Mouse (Mus musculus): ENCODE measurements around the gene Fbxl8.

The Fbxl8 gene

GRCm38 (mm10) chr8:105258911-105259720 is 5.3 kb upstream of the Fbxl8 start:
- DNase-seq: peak; percentile 26

DNA sequence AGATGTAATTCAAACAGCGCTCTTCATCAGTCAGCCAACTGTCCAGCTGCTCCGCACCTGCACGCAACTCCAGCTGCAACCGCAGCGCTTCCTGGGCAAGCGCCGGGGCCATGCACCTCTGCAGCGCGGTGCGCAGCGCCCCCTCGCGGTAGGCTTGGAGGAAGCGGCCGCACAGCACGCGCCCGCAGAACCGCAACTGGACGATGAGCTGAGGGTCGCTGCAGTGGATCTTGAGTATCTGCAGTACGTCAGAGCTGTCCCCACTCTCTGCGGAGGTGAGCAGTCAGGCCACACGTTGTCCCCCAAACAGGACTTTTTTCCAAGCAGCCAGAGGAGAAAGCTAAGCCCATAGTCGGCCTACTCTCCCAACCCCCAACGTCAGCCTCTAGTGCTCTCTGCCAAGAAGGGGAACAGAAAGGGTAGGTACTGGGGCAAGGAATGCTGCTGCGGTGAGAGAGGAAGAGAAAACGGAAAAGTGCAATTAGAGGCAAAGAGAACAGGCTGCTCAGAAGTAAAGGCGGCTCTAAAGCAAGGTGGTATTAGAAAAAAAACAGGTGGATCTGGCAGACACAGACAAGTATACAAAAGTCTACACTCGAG is 4.6 kb upstream of the Fbxl8 start:
- peak; percentile 75 for DNase-seq

DNA sequence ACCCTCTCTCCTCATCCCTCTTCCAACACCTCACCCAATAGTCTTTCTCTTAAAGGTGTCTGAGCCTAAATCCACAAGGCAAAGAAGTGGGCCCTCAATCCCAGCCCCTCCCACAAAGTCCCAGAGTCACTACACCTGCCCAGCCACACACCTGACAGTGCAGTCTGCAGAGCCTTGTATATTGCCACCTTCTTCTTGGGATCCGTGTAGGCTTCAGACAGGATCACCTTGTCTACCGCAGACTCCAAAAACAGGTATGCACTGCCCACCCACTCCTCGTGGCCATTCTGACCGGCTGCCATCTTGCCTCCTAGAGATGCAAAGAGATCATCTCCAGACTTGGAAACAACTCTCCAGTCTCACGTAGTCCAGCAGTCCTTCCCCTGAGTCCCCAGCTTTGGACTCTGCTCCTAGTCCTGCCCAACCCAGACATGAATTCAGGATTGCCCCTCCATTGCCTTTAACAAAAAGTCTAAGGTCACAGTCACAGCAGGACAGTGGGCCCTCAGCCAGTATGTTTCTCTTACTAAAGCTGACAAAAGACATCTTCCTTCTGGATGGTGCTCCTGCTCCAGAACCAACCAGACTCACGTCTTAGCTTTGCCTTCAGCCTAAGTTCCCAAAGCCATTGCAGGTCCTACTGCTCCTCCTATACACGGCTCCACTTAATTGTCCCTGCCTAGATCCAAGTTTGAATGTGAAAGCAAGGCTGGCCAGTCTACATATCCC is 3.9 kb upstream of the Fbxl8 start:
- peak; percentile 15 for DNase-seq

DNA sequence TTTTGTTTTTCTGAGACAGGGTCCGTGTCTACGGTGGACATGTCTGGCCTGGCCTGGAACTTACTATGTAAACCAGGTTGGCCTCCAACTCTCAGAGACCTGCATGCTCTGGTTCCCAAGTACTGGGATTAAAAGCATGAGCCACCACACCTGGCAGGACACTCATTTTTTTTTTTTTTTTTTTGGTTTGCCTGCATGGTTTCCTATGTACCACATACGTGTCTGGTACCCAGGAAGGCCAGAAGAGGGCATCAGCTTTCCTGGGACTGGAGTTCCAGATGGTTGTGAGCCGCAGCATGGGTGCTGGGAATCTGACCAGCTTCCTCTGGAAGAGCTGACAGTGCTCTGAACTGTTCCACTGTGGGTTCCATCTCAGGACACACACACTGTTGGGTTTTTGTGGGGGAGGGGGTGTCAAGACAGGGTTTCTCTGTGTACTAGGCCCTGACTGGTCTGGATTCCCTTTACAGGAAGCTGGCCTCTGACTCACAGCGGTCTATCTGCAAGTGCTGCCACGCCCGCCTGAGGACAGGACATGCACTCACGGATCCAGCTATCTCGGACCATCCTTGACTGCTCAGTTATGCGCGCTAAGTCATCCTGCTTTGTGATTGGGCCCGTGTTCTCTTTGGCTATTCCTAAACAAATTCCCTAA is 3.0 kb upstream of the Fbxl8 start:
- DNase-seq: no peak

DNA sequence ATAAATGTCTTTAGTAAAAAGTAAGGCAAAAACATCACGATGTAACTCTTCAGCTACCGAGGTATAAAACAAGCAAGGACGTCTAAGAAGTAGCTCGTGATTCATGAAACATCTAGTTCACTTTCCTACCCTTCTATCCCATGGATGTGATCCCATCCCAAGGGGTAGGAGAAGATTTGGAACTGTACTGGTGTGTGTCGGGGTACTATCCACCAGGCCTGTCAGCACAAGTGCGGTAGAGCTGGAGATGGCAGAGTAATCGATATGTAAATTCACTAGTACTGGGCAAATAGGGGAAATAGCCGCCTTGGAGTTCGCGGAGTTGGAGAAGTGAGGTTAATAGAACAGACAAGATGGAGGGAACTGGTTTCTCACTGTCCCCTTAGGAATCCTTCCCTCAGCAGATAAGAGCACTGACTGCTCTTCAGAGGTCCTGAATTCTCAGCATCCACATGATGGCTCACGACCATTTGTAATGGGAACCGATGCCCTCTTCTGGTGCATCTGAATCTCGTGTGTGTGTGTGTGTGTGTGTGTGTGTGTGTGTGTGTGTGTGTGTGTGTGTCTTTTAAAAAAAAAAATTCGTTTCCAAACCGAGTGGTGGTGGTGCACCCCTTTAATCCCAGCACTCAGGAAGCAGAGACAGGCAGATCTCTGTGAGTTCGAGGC is 1.1 kb upstream of the Fbxl8 start:
- DNase-seq: no peak

DNA sequence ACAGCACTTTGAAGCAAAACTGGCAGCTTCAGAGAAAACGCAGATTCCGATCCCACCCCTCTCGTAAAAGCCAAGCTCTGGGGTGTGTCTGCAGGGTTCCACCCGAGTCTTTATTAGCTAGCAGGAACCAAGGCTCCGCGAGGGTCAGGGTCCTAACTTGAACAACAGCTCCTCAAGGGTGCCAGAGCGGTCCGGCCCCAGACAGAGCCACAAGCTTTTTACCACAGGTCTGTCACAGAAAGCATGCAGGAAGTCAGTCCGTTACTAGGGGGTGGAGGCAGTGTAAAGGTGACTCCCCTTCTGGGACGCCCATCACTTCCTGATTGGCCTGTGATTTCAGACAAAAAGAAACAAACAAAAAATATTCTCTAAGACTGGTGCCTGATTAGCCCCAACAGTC is 680 bp downstream of the Fbxl8 start:
- DNase-seq: peak; percentile 13

GRCm38 (mm10) chr8:105266775-105267174 is 2.3 kb downstream of the Fbxl8 start:
- peak; percentile 13 for DNase-seq

- DNase-seq: peak; percentile 61
These were observed 4.1 kb downstream of the Fbxl8 start for GRCm38 (mm10) chr8:105268342-105269074.

DNA sequence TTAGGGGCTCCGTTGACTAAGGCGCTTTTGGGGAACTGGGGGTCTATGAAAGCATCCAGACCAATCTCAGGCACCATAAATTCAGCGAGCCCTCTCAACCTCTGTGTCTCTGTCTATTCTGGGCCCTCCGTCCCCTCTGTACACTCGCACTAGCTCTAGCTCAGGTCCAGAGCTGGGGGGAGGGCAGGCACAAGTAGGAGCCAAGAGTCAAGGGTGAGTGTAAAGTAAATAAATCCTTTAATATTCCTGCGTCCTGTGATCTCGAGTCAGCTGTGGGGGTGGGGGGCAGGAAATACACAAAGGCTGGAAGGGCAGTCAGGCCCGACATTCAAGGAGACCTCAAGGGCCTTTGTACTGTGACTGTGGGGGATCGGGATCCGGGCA is 4.6 kb downstream of the Fbxl8 start:
- DNase-seq: no peak

DNA sequence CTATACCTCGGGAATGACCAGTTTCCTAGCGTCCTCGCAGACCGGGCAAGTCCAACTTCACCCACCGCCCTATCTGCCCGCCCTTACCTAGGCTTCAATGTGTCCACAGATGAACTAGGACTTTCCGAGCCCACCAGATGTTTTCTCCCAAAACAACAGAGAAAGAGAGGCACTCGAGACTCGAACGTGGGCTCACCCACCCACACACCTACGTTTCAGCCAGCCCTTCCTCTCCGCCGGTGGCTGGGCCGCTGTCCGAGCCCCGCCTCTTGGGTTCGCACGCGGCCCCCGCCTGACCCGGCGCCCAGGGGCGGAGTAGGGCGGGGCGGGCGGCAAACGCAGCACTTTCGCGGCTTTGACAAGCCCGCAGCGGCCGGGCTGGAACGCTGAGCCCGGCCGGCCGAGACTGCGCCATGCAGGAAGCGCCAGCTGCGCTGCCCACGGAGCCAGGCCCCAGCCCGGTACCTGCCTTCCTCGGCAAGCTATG is 5.1 kb downstream of the Fbxl8 start, which contains the start of gene Hsf4:
Gene Hsf4, plus strand, starts transcription at position 341 of the 487 bp plus-strand sequence.
- peak; percentile 65 for DNase-seq

GRCm38 (mm10) chr8:105270101-105270915 is 5.9 kb downstream of the Fbxl8 start:
- no peak for DNase-seq

DNA sequence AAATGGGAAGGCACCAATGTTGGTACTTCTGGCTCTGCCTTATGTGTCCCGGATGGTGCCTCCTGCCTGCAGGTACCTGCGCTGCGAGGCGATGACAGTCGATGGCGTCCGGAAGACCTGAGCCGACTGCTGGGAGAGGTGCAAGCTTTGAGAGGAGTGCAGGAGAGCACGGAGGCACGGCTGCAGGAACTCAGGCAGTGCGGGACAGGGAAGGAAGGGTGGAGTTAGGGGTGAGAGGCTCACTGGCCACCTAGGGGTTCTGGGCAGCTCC is 6.4 kb downstream of the Fbxl8 start:
- peak; percentile 20 for DNase-seq

- no peak for DNase-seq
These were observed 10.9 kb downstream of the Fbxl8 start for GRCm38 (mm10) chr8:105275387-105275786.

DNA sequence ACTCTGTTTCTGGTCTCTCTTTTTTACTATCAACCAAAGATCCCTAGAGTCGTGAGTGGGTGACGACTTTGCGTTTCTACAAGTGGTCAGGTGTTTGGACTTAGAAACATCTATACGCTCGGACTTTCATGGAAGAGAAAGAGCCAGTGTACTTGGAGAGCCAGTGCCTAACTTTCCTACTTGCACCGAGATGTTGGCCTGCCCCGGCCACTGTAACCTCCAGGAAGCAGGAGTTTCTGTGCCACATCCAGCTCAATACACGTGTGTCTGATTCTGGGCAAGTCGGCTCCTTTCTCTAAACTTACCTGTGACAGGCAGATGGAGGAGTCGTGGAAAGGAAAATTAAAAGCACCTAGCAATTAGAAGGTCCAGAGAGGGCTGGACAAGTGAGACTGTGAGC is 11.4 kb downstream of the Fbxl8 start, which contains the start of gene Nol3:
Gene Nol3, plus strand, starts transcription at position 301 of the 400 bp plus-strand sequence.
- DNase-seq: no peak

- no peak for DNase-seq
These were observed 12.1 kb downstream of the Fbxl8 start for GRCm38 (mm10) chr8:105276292-105277120.

DNA sequence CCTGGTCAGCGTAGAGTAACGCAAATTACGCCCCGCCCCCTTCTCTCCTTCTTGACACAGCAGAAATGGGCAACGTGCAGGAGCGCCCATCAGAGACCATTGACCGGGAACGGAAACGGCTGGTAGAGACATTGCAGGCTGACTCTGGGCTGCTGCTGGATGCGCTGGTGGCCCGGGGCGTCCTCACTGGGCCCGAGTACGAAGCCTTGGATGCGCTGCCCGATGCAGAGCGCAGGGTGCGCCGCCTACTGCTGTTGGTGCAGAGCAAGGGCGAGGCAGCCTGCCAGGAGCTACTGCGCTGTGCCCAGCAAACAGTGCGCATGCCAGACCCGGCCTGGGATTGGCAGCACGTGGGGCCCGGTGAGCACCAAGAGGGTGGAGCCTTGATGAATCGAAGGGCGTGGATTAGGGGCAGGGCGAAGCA is 14.5 kb downstream of the Fbxl8 start:
- DNase-seq: peak; percentile 92

GRCm38 (mm10) chr8:105280567-105280966 is 16.1 kb downstream of the Fbxl8 start:
- no peak for DNase-seq

GRCm38 (mm10) chr8:105281821-105282220 is 17.4 kb downstream of the Fbxl8 start:
- no peak for DNase-seq

DNA sequence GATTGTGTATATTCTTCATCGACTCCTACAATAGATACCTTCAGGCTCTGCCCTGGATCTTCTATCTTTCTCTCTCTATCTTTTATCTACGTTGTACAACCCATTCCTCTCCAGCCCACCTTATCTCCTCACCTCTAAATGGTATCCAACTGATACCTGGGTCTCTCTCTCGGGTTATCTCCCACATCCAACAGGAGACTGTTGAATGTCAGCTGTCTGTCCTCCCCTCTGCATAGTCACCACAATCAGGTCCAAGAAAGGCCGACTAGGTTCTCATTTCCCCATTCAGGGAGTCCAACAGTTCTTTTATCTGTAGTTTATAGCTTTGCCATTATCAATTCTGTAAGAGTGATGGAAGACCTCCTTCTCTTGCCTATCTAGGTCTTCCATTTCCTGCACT is 17.8 kb downstream of the Fbxl8 start:
- DNase-seq: no peak

- peak; percentile 50 for DNase-seq
These were observed 18.6 kb downstream of the Fbxl8 start for GRCm38 (mm10) chr8:105283074-105283473.

Measured in cerebellum, adult 8-10 months (tissue).